Mouse (Mus musculus) gastrocnemius, adult 2 months (tissue): ENCODE measurements around the gene Ralgps2. TPM values are rescaled to one million over a fixed set of nuclear protein-coding genes. Genes with fewer than 3 reads are reported as not detected.

ENCODE experiments used
- DNase-seq: peaks from one replicate; pipeline ENCODE4 v3.0.0; 2022
- H3K27ac ChIP-seq: fragments of 200-600 bp; 2 replicates; pipeline ENCODE4 v1.8.1; 2022; ENCODE audit warnings: mild to moderate bottlenecking
- H3K4me3 ChIP-seq: fragments of 200-600 bp; 2 replicates; pipeline ENCODE4 v1.8.1; 2022; ENCODE audit warnings: mild to moderate bottlenecking, moderate library complexity
- CTCF ChIP-seq: fragments of 200-600 bp; IDR thresholded peaks from 2 replicates; pipeline ENCODE4 v1.8.1; 2022; ENCODE audit warnings: antibody characterized with exemption, mild to moderate bottlenecking, moderate library complexity
- intact Hi-C: fragments of 180-260 bp; cut with DNase I; formaldehyde crosslinking; loops from one replicate; pipeline ENCODE4 v1.15.1; 2025
- total RNA-seq, 2 experiments: library from RNA; stranded (reverse); gene quantifications; 2 replicates each; pipeline ENCODE4 v1.2.3; 2021

The Ralgps2 gene
- total RNA-seq, 2 experiments from 2014 or later = 1.5 to 1.9 TPM

GRCm38 (mm10) chr1:156838177-156838576 lies 101.2 kb downstream of the Ralgps2 start, which contains the start of gene Angptl1:
TSS of gene Angptl1 (plus strand) at chr1:156838562.
- H3K27ac ChIP-seq = peak within 1 kb of the TSS; percentile 81
- intact Hi-C loops = loop anchor here (5.0 kb wide), 1 partner anchor 56 kb away; no protein-coding TSS in a partner anchor
- no peak for TF ChIP-seq CTCF
- H3K4me3 ChIP-seq = peak within 1 kb of the TSS; percentile 72
- no peak for DNase-seq

- no peak overlapping the region for H3K27ac ChIP-seq
- H3K4me3 ChIP-seq = no peak overlapping the region
- intact Hi-C loops = no loop called here
- DNase-seq = no peak
- TF ChIP-seq CTCF = no peak
These were observed 120.2 kb downstream of the Ralgps2 start for GRCm38 (mm10) chr1:156819236-156819635.

- DNase-seq = no peak
- intact Hi-C loops = no loop called here
- TF ChIP-seq CTCF = no peak
- H3K27ac ChIP-seq = no peak overlapping the region
- no peak overlapping the region for H3K4me3 ChIP-seq
These were observed 125.9 kb downstream of the Ralgps2 start for GRCm38 (mm10) chr1:156813485-156813884.

- no peak for TF ChIP-seq CTCF
- intact Hi-C loops = no loop called here
- DNase-seq = no peak
- no peak overlapping the region for H3K4me3 ChIP-seq
- H3K27ac ChIP-seq = no peak overlapping the region
These were observed 126.7 kb downstream of the Ralgps2 start for GRCm38 (mm10) chr1:156812716-156813115.

GRCm38 (mm10) chr1:156811928-156812327 lies 127.5 kb downstream of the Ralgps2 start:
- DNase-seq = no peak
- Histone ChIP-seq H3K27ac (no peak overlapping the region), H3K4me3 (no peak overlapping the region)
- no peak for TF ChIP-seq CTCF
- intact Hi-C loops = no loop called here

- no peak overlapping the region for H3K27ac ChIP-seq
- no peak for TF ChIP-seq CTCF
- intact Hi-C loops = no loop called here
- no peak overlapping the region for H3K4me3 ChIP-seq
- no peak for DNase-seq
These were observed 131.1 kb downstream of the Ralgps2 start for GRCm38 (mm10) chr1:156808332-156808731.

GRCm38 (mm10) chr1:156801276-156801675 lies 138.2 kb downstream of the Ralgps2 start:
- Histone ChIP-seq H3K27ac (no peak overlapping the region), H3K4me3 (no peak overlapping the region)
- intact Hi-C loops = no loop called here
- TF ChIP-seq CTCF = no peak
- no peak for DNase-seq

- peak; percentile 75 for DNase-seq
- Histone ChIP-seq H3K27ac (peak overlapping the region; percentile 60; the same call in 1 of the 2 replicates), H3K4me3 (peak overlapping the region; percentile 41)
- intact Hi-C loops = no loop called here
- no peak for TF ChIP-seq CTCF
These were observed 143.2 kb downstream of the Ralgps2 start for GRCm38 (mm10) chr1:156796251-156796650.

- DNase-seq = no peak
- Histone ChIP-seq H3K27ac (no peak overlapping the region), H3K4me3 (no peak overlapping the region)
- TF ChIP-seq CTCF = no peak
- intact Hi-C loops = no loop called here
These were observed 149.5 kb downstream of the Ralgps2 start for GRCm38 (mm10) chr1:156789844-156790490.

GRCm38 (mm10) chr1:156787164-156787863 lies 152.1 kb downstream of the Ralgps2 start:
- H3K4me3 ChIP-seq = no peak overlapping the region
- no peak for TF ChIP-seq CTCF
- DNase-seq = no peak
- intact Hi-C loops = no loop called here
- no peak overlapping the region for H3K27ac ChIP-seq

- Histone ChIP-seq H3K4me3 (no peak overlapping the region), H3K27ac (no peak overlapping the region)
- no peak for DNase-seq
- no peak for TF ChIP-seq CTCF
- intact Hi-C loops = no loop called here
These were observed 153.4 kb downstream of the Ralgps2 start for GRCm38 (mm10) chr1:156786074-156786473.

- intact Hi-C loops = loop anchor here (5.0 kb wide), 1 partner anchor 52 kb away; the partner anchor contains the start of gene Angptl1
- no peak overlapping the region for H3K27ac ChIP-seq
- no peak overlapping the region for H3K4me3 ChIP-seq
- TF ChIP-seq CTCF = no peak
- DNase-seq = no peak
These were observed 154.5 kb downstream of the Ralgps2 start for GRCm38 (mm10) chr1:156784974-156785373.

GRCm38 (mm10) chr1:156784116-156784515 lies 155.3 kb downstream of the Ralgps2 start:
- intact Hi-C loops = loop anchor here (5.0 kb wide), 1 partner anchor 53 kb away; the partner anchor contains the start of gene Angptl1
- Histone ChIP-seq H3K27ac (no peak overlapping the region), H3K4me3 (no peak overlapping the region)
- DNase-seq = no peak
- no peak for TF ChIP-seq CTCF
